Mouse (Mus musculus): Measurements from ENCODE around the gene Ccl22. TPM values are rescaled to one million over a fixed set of nuclear protein-coding genes. Genes with fewer than 3 reads are reported as not detected.

Ccl22 gene
- polyA plus RNA-seq, 1 experiment from 2014 or later, result not detected

- no peaks in the 10 kb centered on the region for H3K9me3 ChIP-seq
- no peak overlapping the region for H3K27ac ChIP-seq
- no peak overlapping the region for H3K4me2 ChIP-seq
- 81% methylated on average over 2 of the region's 2 CpGs for WGBS
- no peak overlapping the region for H3K9ac ChIP-seq (replicated peaks)
- H3K4me1 ChIP-seq (replicated peaks), result no peaks in the 10 kb centered on the region
- H3K36me3 ChIP-seq, result no peaks in the 10 kb centered on the region
- ATAC-seq (ENCODE audit: insufficient number of reproducible peaks, insufficient read depth, low FRiP score, low TSS enrichment, low read depth), result no peak
- H3K27me3 ChIP-seq, result no peaks in the 10 kb centered on the region
- H3K4me3 ChIP-seq (replicated peaks), result no peak overlapping the region
Measured at GRCm38 (mm10) chr8:94754486-94754885, 9.1 kb downstream of the Ccl22 start.

GRCm38 (mm10) chr8:94767035-94767434 is 21.6 kb downstream of the Ccl22 start:
- no peaks in the 10 kb centered on the region for H3K36me3 ChIP-seq
- H3K27ac ChIP-seq, result no peak overlapping the region
- H3K9me3 ChIP-seq, result no peaks in the 10 kb centered on the region
- no peak overlapping the region for H3K4me2 ChIP-seq
- 76% methylated on average over 9 of the region's 9 CpGs for WGBS
- H3K4me3 ChIP-seq (replicated peaks), result no peak overlapping the region
- H3K27me3 ChIP-seq, result peaks cover 46% of the 10 kb centered on the region
- peaks cover 12% of the 10 kb centered on the region for H3K4me1 ChIP-seq (replicated peaks)
- no peak overlapping the region for H3K9ac ChIP-seq (replicated peaks)
- ATAC-seq (ENCODE audit: insufficient number of reproducible peaks, insufficient read depth, low FRiP score, low TSS enrichment, low read depth), result no peak

GRCm38 (mm10) chr8:94770945-94771344 is 25.6 kb downstream of the Ccl22 start:
- H3K4me1 ChIP-seq (replicated peaks), result peaks cover 35% of the 10 kb centered on the region
- no peak overlapping the region for H3K27ac ChIP-seq
- no peaks in the 10 kb centered on the region for H3K36me3 ChIP-seq
- no peak overlapping the region for H3K4me3 ChIP-seq (replicated peaks)
- H3K4me2 ChIP-seq, result peak overlapping the region; percentile 94; the same call in 1 of the 2 replicates
- no peak for ATAC-seq (ENCODE audit: insufficient number of reproducible peaks, insufficient read depth, low FRiP score, low TSS enrichment, low read depth)
- no peak overlapping the region for H3K9ac ChIP-seq (replicated peaks)
- H3K27me3 ChIP-seq, result peaks cover 75% of the 10 kb centered on the region
- H3K9me3 ChIP-seq, result no peaks in the 10 kb centered on the region
- 63% methylated on average over 6 of the region's 6 CpGs for WGBS

GRCm38 (mm10) chr8:94771941-94772670 is 26.7 kb downstream of the Ccl22 start, which contains the start of gene Cx3cl1:
Gene Cx3cl1, plus strand, starts transcription at chr8:94772009.
- no peak within 1 kb of the TSS for H3K27ac ChIP-seq
- peak within 1 kb of the TSS; percentile 53 for H3K4me3 ChIP-seq (replicated peaks)
- H3K9me3 ChIP-seq, result no peaks in the 10 kb centered on the region
- H3K4me1 ChIP-seq (replicated peaks), result peaks cover 35% of the 10 kb centered on the region
- WGBS, result under 1% methylated on average over 38 of the region's 38 CpGs
- H3K9ac ChIP-seq (replicated peaks), result peak within 1 kb of the TSS; percentile 72
- H3K27me3 ChIP-seq, result peaks cover 69% of the 10 kb centered on the region
- H3K4me2 ChIP-seq, result peak within 1 kb of the TSS; percentile 94
- ATAC-seq (ENCODE audit: insufficient number of reproducible peaks, insufficient read depth, low FRiP score, low TSS enrichment, low read depth), result peak; percentile 71
- no peaks in the 10 kb centered on the region for H3K36me3 ChIP-seq

GRCm38 (mm10) chr8:94773048-94773447 is 27.7 kb downstream of the Ccl22 start:
- peaks cover 37% of the 10 kb centered on the region for H3K4me1 ChIP-seq (replicated peaks)
- no peaks in the 10 kb centered on the region for H3K9me3 ChIP-seq
- no peak overlapping the region for H3K9ac ChIP-seq (replicated peaks)
- 41% methylated on average over 6 of the region's 6 CpGs for WGBS
- peak overlapping the region; percentile 53; the same call in 1 of the 2 replicates for H3K4me3 ChIP-seq (replicated peaks)
- H3K27me3 ChIP-seq, result peaks cover 65% of the 10 kb centered on the region
- H3K36me3 ChIP-seq, result no peaks in the 10 kb centered on the region
- no peak for ATAC-seq (ENCODE audit: insufficient number of reproducible peaks, insufficient read depth, low FRiP score, low TSS enrichment, low read depth)
- peak overlapping the region; percentile 94 for H3K4me2 ChIP-seq
- no peak overlapping the region for H3K27ac ChIP-seq

GRCm38 (mm10) chr8:94773700-94774171 is 28.3 kb downstream of the Ccl22 start:
- Histone ChIP-seq H3K4me2 (peak overlapping the region; percentile 94), H3K27me3 (peaks cover 58% of the 10 kb centered on the region)

GRCm38 (mm10) chr8:94774601-94775000 is 29.2 kb downstream of the Ccl22 start:
- Histone ChIP-seq H3K9me3 (no peaks in the 10 kb centered on the region), H3K4me2 (no peak overlapping the region), H3K9ac (replicated peaks) (no peak overlapping the region), H3K4me1 (replicated peaks) (peaks cover 46% of the 10 kb centered on the region), H3K36me3 (no peaks in the 10 kb centered on the region), H3K27ac (no peak overlapping the region), H3K27me3 (peaks cover 54% of the 10 kb centered on the region), H3K4me3 (replicated peaks) (no peak overlapping the region)
- WGBS, result 75% methylated on average over 1 of the region's 1 CpGs
- no peak for ATAC-seq (ENCODE audit: insufficient number of reproducible peaks, insufficient read depth, low FRiP score, low TSS enrichment, low read depth)

More at GRCm38 (mm10) chr8:94773700-94774171, 28.3 kb downstream of the Ccl22 start:
- no peak for ATAC-seq (ENCODE audit: insufficient number of reproducible peaks, insufficient read depth, low FRiP score, low TSS enrichment, low read depth)
- 14% methylated on average over 12 of the region's 12 CpGs for WGBS
- Histone ChIP-seq H3K36me3 (no peaks in the 10 kb centered on the region), H3K9me3 (no peaks in the 10 kb centered on the region), H3K4me3 (replicated peaks) (no peak overlapping the region), H3K4me1 (replicated peaks) (peaks cover 44% of the 10 kb centered on the region), H3K9ac (replicated peaks) (no peak overlapping the region), H3K27ac (no peak overlapping the region)

GRCm38 (mm10) chr8:94776346-94776745 is 31.0 kb downstream of the Ccl22 start:
- H3K4me1 ChIP-seq (replicated peaks), result peaks cover 43% of the 10 kb centered on the region
- H3K27ac ChIP-seq, result no peak overlapping the region
- H3K9me3 ChIP-seq, result no peaks in the 10 kb centered on the region
- H3K36me3 ChIP-seq, result no peaks in the 10 kb centered on the region
- ATAC-seq (ENCODE audit: insufficient number of reproducible peaks, insufficient read depth, low FRiP score, low TSS enrichment, low read depth), result no peak
- peaks cover 43% of the 10 kb centered on the region for H3K27me3 ChIP-seq
- no peak overlapping the region for H3K4me3 ChIP-seq (replicated peaks)
- H3K9ac ChIP-seq (replicated peaks), result no peak overlapping the region
- H3K4me2 ChIP-seq, result no peak overlapping the region
- WGBS, result 76% methylated on average over 2 of the region's 2 CpGs

- H3K9me3 ChIP-seq, result no peaks in the 10 kb centered on the region
- no peak overlapping the region for H3K4me2 ChIP-seq
- H3K36me3 ChIP-seq, result no peaks in the 10 kb centered on the region
- no peak for ATAC-seq (ENCODE audit: insufficient number of reproducible peaks, insufficient read depth, low FRiP score, low TSS enrichment, low read depth)
- 78% methylated on average over 10 of the region's 10 CpGs for WGBS
- peaks cover 26% of the 10 kb centered on the region for H3K27me3 ChIP-seq
- H3K4me1 ChIP-seq (replicated peaks), result peaks cover 35% of the 10 kb centered on the region
- H3K27ac ChIP-seq, result 0 out of 2 replicates have a peak overlapping the region, but pooled peaks have one; percentile 18
- no peak overlapping the region for H3K4me3 ChIP-seq (replicated peaks)
- H3K9ac ChIP-seq (replicated peaks), result no peak overlapping the region
Measured at GRCm38 (mm10) chr8:94778036-94778435, 32.6 kb downstream of the Ccl22 start.

GRCm38 (mm10) chr8:94778473-94778872 is 33.1 kb downstream of the Ccl22 start:
- no peak for ATAC-seq (ENCODE audit: insufficient number of reproducible peaks, insufficient read depth, low FRiP score, low TSS enrichment, low read depth)
- Histone ChIP-seq H3K27ac (peak overlapping the region; percentile 18; the same call in 1 of the 2 replicates), H3K4me3 (replicated peaks) (no peak overlapping the region), H3K27me3 (peaks cover 21% of the 10 kb centered on the region), H3K4me2 (no peak overlapping the region), H3K9ac (replicated peaks) (no peak overlapping the region), H3K36me3 (no peaks in the 10 kb centered on the region), H3K4me1 (replicated peaks) (peaks cover 31% of the 10 kb centered on the region), H3K9me3 (no peaks in the 10 kb centered on the region)
- 39% methylated on average over 5 of the region's 5 CpGs for WGBS

- Histone ChIP-seq H3K4me1 (replicated peaks) (peaks cover 25% of the 10 kb centered on the region), H3K27ac (peak overlapping the region; percentile 0; the same call in 1 of the 2 replicates), H3K36me3 (no peaks in the 10 kb centered on the region), H3K4me3 (replicated peaks) (no peak overlapping the region), H3K27me3 (peaks cover 16% of the 10 kb centered on the region), H3K9me3 (no peaks in the 10 kb centered on the region), H3K4me2 (no peak overlapping the region), H3K9ac (replicated peaks) (no peak overlapping the region)
- no peak for ATAC-seq (ENCODE audit: insufficient number of reproducible peaks, insufficient read depth, low FRiP score, low TSS enrichment, low read depth)
- whole genome bisulfite sequencing, result 75% methylated on average over 10 of the region's 10 CpGs
Measured at GRCm38 (mm10) chr8:94778895-94779533, 33.6 kb downstream of the Ccl22 start.

All from limb, embryonic 12.5 days (tissue).